Mouse (Mus musculus): ENCODE data around the gene Fmnl3.

DNA sequence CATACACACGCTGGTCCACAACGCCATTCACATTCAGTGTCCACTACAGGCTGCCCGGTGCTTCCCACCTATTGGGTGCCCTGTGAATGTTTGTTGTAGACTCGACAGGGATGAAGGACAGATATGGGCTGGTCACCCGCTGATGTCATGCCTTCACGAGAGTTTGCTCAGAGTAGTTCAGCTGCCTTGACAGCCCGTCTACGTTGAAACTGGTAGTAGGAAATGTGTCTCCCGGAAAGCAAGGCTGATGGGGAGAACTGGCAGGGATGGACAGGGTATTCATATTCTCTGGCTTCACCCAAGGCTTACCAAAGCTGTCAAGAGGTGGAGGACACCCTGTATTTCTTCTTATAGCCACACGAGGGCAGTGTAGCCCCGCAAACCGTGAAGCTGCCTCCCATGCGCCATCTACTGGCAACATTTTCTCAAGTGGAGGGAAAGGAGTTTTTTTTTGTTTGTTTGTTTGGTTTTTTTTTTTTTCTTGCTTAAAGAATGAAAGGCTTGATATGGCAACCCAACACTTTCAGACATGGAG lies 46.1 kb upstream of the Fmnl3 start:
- TF ChIP-seq CTCF (conservative IDR thresholded peaks at IDR 0.05; ENCODE audit: insufficient read depth, insufficient read length, low read depth, low read length) (peak; percentile 100), POLR2A (IDR thresholded peaks at IDR 0.05; ENCODE audit: low read depth, low read length) (no peak)
